Mouse (Mus musculus): ENCODE measurements around the gene Olfr1454.

Olfr1454 gene

DNA sequence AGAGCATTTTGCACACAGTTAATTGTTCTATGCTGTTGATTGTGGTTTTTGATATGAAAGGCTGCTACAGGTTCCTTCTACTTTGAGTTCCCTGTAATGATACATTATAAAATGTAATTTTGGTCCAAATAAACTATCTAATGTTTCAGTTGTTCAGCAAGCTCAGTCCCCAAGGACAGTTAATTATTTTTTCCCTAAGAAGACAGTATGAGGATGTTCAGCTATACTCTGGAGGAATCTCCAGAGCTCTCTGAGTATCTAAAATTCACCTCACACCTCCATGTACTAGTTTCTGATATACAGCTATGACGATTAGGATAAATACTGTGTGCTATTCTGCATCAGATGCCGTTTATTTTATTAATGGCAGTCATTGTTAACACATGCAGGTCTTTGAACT lies at the start of gene Olfr1454:
TSS of gene Olfr1454 (plus strand) at position 301 of the 400 bp plus-strand sequence.
- DNase-seq (ENCODE audit: low spot score), result no peak

DNA sequence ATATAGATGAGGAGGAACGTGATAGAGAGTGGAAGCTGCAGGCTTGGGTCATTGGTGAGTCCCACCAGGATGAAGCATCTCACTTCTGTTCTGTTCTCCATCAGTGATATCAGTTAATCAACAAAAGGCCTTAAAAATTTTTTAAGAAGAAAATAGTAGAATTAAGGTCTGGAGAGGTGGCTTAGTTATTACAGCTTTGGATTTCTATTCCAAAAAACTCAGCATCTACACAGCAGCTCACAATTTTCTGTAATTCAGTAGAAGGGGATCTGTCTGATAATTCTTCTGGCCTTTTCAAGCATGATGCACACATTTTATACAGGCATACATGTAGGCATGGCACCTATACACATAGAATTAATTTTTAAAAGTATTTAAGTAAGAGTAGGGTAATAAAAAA lies 32.2 kb upstream of the Olfr1454 start, which contains the start of gene Olfr1453:
TSS of gene Olfr1453 (minus strand) at position 101 of the 400 bp plus-strand sequence.
- DNase-seq (ENCODE audit: low spot score), result no peak

DNA sequence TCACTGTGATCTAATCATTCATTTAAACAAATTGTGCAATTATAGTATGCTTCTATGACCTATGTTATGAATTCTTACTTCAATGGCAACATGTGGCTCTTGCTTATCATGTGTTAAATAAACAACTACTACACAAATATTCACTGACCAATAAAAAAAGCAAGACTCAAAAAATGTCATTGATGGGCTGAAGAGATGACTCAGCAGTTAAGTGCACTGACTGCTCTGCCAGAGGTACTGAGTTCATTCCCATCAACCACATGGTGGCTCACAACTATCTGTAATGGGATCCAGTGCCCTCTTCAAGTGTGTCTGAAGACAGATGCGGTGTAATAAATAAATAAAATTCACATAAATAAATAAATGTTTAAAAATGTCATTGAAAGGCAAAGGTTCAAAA lies 33.5 kb downstream of the Olfr1454 start:
- no peak for DNase-seq (ENCODE audit: low spot score)

DNA sequence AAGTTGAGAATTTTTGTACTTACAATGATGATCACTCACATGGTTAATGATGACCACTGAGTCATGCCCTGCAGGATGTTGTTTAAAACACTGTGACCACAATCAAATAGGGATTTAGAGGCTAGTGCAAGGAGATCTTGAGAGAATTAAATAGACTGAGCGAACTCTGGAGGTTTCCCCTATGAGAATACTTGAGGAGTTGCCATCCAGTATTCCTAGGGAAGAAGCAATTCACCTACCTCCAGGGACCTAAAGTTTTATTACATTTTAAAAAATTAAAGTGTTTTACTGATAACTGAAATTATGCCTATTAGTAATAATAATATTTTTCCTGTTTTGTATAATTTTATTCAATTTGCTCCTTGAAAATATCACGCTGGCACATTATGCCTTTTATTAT lies 37.4 kb downstream of the Olfr1454 start, which contains the start of gene Olfr1457:
TSS of gene Olfr1457 (minus strand) at position 101 of the 400 bp plus-strand sequence.
- DNase-seq (ENCODE audit: low spot score), result no peak

DNA sequence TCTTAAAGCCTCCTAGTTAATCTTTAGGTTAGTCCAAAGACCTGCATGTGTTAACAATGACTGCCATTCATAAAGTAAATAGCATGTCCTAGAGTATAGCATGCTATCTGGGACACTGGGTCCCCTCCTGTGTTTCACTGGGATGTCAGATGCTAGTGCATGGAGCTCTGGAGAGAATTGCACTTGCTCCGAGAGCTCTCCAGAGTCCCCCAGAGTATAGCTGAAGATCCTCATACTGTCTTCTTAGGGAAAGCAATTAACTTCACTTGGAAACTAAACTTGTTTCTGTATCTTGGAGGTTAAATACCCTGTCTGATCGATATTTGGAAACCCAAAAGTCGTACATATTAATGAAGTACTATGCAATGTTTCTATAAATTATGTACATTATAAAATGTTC lies 46.3 kb downstream of the Olfr1454 start, which contains the start of gene Olfr1458:
TSS of gene Olfr1458 (minus strand) at position 101 of the 400 bp plus-strand sequence.
- no peak for DNase-seq (ENCODE audit: low spot score)
